Mouse (Mus musculus) layer of hippocampus, postnatal 36 days (tissue): ENCODE results near the gene Kif18a. TPM values are rescaled to one million over a fixed set of nuclear protein-coding genes. Genes with fewer than 3 reads are reported as not detected.

ENCODE experiments used
- DNase-seq, 2 experiments: peaks; one replicate each; pipeline ENCODE4 v3.0.0; 2022
- total RNA-seq, 2 experiments: library from RNA; stranded (reverse); gene quantifications; 2 replicates each; pipeline ENCODE4 v1.2.3; 2021

Gene Kif18a
- total RNA-seq, 2 experiments from 2014 or later: 0.97 to 1.4 TPM

DNA sequence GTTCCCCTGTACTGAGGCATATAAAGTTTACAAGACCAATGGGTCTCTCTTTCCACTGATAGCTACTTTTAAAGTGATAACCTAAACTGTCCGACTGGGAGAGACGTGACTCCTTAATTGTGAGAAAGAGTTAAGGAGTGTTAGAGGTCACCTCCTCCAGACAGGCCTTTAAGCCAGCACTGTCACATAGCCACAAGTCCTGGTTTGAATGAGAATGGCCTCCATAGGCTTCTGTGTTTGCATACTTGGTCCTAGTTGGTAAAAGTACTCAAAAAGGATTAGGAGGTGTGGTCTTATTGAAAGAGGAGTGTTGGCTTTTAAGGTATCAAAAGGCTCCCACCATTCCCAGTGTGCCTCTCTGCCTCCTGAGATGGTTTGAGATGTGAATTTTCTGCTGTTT is 94.3 kb downstream of the Kif18a start:
- no peak for DNase-seq

DNA sequence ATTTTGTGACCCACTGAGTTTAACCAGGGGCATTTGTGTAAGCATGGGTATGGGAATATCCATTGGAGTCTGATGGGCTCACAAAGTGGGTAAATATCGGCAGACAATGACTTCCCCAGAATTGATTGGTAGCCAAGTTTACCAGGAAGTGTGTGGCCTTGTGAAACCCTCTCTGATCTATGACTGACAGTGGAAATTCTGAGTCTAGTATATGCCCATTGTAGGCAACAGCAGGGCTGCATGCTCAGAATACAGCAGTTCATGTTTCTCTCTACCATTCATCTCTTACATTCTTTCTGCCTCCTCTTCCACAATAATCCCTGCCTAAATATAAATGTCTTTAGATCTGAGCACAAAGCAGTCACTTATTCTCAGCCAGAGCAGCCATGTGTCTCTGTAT is 103.5 kb downstream of the Kif18a start:
- no peak for DNase-seq

DNA sequence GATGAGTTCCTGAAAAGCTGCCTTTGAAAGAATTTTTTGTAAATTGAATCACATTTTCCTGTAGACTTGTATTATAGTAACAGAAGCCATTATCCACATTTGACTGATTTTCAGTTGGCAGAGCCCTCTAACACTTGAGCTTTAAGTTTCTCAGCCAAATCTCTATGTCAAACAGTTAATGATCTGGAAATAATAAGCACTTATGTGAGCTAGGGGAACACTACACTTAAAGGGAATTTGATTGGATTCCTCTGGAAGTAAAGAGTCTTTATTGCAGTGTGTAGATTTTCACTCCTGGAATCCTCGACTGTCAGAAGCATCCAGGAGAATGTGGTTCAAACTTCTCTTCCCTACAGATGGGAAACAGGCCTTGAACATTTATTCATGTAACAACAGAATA is 105.7 kb downstream of the Kif18a start:
- no peak for DNase-seq

DNA sequence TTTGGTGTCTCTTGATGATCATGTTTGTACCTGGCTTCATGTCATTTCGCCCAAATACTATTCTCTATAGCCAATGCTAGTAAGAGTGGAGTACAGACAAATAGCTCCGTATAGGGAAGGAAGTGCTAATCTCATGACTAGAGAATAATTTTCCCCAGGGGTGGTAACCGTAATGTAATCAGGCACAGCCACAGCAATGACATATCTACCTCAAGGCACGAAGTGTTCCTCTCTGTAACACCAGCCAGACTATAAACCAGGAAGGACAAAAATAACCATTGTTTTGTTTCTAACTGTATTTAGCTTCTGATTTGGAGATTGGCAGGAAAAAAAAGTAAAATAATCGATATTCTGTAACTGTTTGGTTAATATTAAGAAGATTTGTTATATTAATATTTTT is 108.2 kb downstream of the Kif18a start:
- DNase-seq: no peak

DNA sequence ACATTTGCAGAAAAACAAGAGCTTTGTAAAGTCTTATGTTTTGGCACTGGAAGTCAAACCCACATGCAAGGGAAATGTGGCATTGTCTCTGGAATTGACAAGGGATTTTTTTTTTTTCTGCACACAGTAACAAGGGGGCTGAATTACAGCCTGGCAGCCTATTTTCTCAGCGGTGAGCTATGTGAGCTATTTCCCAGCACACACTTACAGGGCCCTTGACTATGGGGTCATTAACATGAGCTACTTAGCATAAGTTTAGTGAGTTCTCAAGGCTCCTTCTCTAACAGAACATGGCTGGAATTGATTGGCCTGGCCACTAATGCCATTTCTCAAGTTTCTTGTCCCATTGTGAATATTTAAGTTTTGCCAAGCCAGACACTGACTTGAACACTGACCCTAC is 109.4 kb downstream of the Kif18a start:
- DNase-seq: no peak

Other genes with a start within 250 kb of the Kif18a start
- gene Mettl15, start within 50 bp of the Kif18a start, total RNA-seq: 1 to 10 TPM; 7.0 to 7.2 TPM